Mouse (Mus musculus): ENCODE data around the gene Wwox.

DNA sequence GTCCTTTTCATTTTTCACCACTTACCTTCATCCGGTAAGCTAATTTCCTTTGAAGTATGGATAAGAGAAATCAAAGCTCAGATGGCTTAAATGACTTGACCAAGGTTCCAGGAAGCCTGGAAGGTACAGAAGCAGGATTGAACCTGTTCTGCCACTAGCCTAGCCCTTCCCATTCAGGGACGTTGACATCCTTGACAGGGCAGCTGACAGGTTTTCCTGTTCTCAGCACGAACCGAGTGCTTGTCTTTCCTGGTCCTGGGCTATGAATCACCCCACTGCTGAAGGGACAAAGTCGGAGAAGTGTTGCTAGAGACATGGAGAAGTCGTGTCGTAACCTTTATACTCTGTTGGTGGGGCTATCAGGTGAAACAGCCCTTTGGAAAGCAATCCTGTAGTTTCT is 190.3 kb downstream of the Wwox start:
- TF ChIP-seq CTCF (IDR thresholded peaks at IDR 0.05), result no peak
- no peak for TF ChIP-seq EP300 (IDR thresholded peaks at IDR 0.05)

Data from lung, postnatal 0 days (tissue).